Mouse (Mus musculus): ENCODE results near the gene Dda1. TPM values are rescaled to one million over a fixed set of nuclear protein-coding genes. Genes with fewer than 3 reads are reported as not detected.
"Not testable (repeated sequence)": the region's sequence is repeated elsewhere in the genome, so short reads cannot be mapped to it uniquely, and the experiment has no call there.

Gene Dda1
- 10 to 100 TPM; 24.3 to 40.4 (median 25.5) TPM for polyA plus RNA-seq (2017; shearing (Covaris generic))

- peak; percentile 84 for ATAC-seq
These were observed at the start of gene Dda1 for GRCm38 (mm10) chr8:71468916-71469315. Gene Dda1, plus strand, starts transcription at chr8:71469199.

- ATAC-seq, result no peak
These were observed 46.9 kb upstream of the Dda1 start for GRCm38 (mm10) chr8:71422121-71422520.

- ATAC-seq, result not testable (repeated sequence)
These were observed 36.1 kb upstream of the Dda1 start for GRCm38 (mm10) chr8:71432935-71433334.

- ATAC-seq, result no peak
These were observed 32.0 kb upstream of the Dda1 start for GRCm38 (mm10) chr8:71437041-71437440.

GRCm38 (mm10) chr8:71441404-71441803 lies 27.6 kb upstream of the Dda1 start:
- peak; percentile 68 for ATAC-seq

GRCm38 (mm10) chr8:71445096-71445495 lies 23.9 kb upstream of the Dda1 start:
- no peak for ATAC-seq

GRCm38 (mm10) chr8:71451337-71451736 lies 17.7 kb upstream of the Dda1 start:
- ATAC-seq, result no peak

- ATAC-seq, result no peak
These were observed 17.2 kb upstream of the Dda1 start for GRCm38 (mm10) chr8:71451777-71452176.

GRCm38 (mm10) chr8:71452669-71453068 lies 16.3 kb upstream of the Dda1 start:
- ATAC-seq, result no peak

GRCm38 (mm10) chr8:71454668-71455067 lies 14.3 kb upstream of the Dda1 start:
- no peak for ATAC-seq

- ATAC-seq, result no peak
These were observed 12.1 kb upstream of the Dda1 start for GRCm38 (mm10) chr8:71456906-71457305.

- ATAC-seq, result no peak
These were observed 11.2 kb upstream of the Dda1 start for GRCm38 (mm10) chr8:71457659-71458270.

GRCm38 (mm10) chr8:71460716-71461115 lies 8.3 kb upstream of the Dda1 start:
- no peak for ATAC-seq

- no peak for ATAC-seq
These were observed 7.7 kb upstream of the Dda1 start for GRCm38 (mm10) chr8:71461152-71461840.

GRCm38 (mm10) chr8:71462191-71462590 lies 6.8 kb upstream of the Dda1 start:
- ATAC-seq, result no peak

- peak; percentile 86 for ATAC-seq
These were observed 6.2 kb upstream of the Dda1 start for GRCm38 (mm10) chr8:71462786-71463185.

- ATAC-seq, result peak; percentile 38
These were observed 5.6 kb upstream of the Dda1 start, which contains the start of gene Abhd8 for GRCm38 (mm10) chr8:71463188-71464033. Gene Abhd8, minus strand, starts transcription at chr8:71463655.

- peak; percentile 62 for ATAC-seq
These were observed 4.2 kb upstream of the Dda1 start, which contains the start of gene Mrpl34 for GRCm38 (mm10) chr8:71464513-71465500. Gene Mrpl34, plus strand, starts transcription at chr8:71464959.

GRCm38 (mm10) chr8:71465733-71466132 lies 3.3 kb upstream of the Dda1 start:
- ATAC-seq, result no peak

GRCm38 (mm10) chr8:71466198-71466597 lies 2.8 kb upstream of the Dda1 start:
- ATAC-seq, result no peak

- no peak for ATAC-seq
These were observed 1.8 kb upstream of the Dda1 start for GRCm38 (mm10) chr8:71467201-71467600.

- ATAC-seq, result no peak
These were observed 998 bp upstream of the Dda1 start for GRCm38 (mm10) chr8:71468001-71468400.

All from inflammation-experienced regulatory T-cells, adult 6 months (primary cell).